Mouse (Mus musculus) kidney, adult 11 months (tissue): ENCODE measurements around the gene Mnat1.
A peak's percentile ranks its signal among the peaks of the same experiment; 100 is the strongest.

Experiments used
- DNase-seq: peaks from one replicate; pipeline ENCODE4 v3.0.0; 2022

Gene Mnat1

GRCm38 (mm10) chr12:73241960-73242359 is 118.4 kb downstream of the Mnat1 start:
- no peak for DNase-seq

DNA sequence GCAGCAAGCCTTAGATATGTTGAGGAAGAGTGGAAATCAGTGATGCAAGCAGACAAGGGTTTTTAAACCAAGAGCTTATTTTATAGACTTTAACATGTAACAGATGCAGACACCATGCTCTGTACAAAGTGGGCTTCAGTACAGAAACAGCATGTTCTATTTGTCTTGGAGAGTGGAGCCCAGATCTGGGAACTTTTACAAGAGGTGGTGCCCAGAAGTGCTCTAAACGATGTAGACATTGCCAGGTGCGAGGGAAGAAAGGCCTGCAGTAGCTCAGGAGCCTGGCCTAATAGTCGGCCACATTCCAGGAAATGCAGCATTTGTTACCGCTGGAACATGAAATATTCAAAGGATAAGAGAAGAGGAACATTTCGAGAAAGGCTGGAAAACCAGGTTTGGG is 122.2 kb downstream of the Mnat1 start:
- DNase-seq, result no peak

DNA sequence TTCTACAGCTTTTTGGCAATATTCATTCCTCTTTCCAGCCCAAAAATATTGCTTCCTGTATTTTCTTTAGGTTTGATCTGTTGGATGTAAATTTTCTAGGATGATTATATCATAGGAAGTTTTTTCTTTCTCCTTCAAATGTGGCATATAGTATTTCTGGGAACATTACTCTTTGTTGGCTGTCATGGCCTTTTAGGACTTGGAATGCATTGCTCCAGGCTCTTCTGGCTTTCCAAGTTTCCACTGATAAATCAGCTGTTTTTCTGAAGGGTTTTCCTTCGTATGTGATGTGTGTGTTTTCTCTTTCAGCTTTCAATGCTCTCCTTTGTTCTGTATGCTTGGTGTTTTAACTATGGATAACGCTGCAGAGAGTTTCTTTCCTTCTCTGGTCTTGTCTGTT is 131.5 kb downstream of the Mnat1 start:
- DNase-seq, result no peak

DNA sequence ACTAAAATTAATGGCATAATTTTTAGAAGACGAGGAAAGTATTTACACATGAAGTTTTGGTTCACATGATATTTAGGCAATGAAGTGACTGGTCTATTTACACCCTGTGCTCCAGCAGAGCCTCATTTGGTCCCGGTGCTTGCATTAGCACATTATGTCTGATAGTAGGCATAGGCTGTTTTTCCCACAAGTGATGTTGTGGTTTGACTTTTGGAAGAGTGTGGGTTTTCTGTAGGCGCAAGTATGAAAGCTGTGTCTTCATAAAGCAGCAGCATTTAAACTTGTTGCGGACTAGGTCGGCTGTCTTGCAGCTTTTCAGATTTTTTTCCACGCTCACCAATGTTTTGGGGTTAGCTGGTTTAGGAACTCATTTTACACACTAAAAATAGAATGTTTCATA is 135.8 kb downstream of the Mnat1 start:
- DNase-seq, result no peak

GRCm38 (mm10) chr12:73260339-73260738 is 136.8 kb downstream of the Mnat1 start:
- DNase-seq, result no peak

GRCm38 (mm10) chr12:73265381-73265978 is 142.0 kb downstream of the Mnat1 start:
- DNase-seq, result no peak

DNA sequence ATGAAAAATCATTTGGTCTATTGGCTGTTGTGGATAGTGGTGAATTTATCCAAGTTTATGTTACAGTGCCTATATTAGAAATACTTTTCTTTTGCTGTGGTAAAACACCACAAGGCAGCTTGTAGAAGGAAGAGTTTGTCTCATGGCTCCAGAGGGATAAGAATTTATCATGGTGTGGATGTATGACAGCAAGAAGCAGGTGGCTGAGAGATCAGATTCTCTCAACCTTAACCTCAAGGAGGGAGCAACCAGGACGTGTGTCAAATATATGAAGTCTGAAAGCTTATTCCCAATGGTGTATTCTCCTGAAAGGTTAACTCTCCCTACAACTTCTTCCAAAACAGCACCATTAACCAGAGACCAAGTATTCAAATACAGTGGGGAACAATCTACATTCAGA is 143.1 kb downstream of the Mnat1 start:
- DNase-seq, result no peak

- DNase-seq, result no peak
Observed at GRCm38 (mm10) chr12:73268497-73268896, 145.0 kb downstream of the Mnat1 start.

DNA sequence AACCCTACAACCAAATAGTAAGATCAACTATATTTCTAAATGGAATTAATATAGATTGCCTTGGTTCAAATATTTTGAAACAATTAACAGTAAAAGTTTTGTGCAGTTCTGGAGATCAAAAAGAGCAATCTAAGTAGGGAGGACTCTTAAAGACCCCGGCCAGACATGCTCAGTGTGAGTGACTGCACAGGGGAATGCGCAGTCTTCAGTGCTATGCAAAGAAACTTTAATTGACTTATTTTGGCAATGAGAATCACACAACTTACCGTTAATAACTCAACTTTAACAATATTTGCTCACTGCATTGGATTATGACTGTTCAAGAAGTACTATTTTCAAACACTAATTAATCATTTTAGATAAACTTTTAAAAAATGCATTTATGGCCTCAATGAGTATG is 146.0 kb downstream of the Mnat1 start:
- DNase-seq, result no peak

GRCm38 (mm10) chr12:73269933-73270332 is 146.4 kb downstream of the Mnat1 start:
- no peak for DNase-seq

GRCm38 (mm10) chr12:73274921-73275320 is 151.4 kb downstream of the Mnat1 start:
- no peak for DNase-seq

GRCm38 (mm10) chr12:73286287-73287092 is 163.0 kb downstream of the Mnat1 start, which contains the start of the genes Trmt5 and Slc38a6:
TSS of gene Trmt5 (minus strand) at chr12:73286710.
TSS of gene Slc38a6 (plus strand) at chr12:73286779.
- DNase-seq, result peak; percentile 93

GRCm38 (mm10) chr12:73287609-73288008 is 164.1 kb downstream of the Mnat1 start:
- DNase-seq, result peak; percentile 42

DNA sequence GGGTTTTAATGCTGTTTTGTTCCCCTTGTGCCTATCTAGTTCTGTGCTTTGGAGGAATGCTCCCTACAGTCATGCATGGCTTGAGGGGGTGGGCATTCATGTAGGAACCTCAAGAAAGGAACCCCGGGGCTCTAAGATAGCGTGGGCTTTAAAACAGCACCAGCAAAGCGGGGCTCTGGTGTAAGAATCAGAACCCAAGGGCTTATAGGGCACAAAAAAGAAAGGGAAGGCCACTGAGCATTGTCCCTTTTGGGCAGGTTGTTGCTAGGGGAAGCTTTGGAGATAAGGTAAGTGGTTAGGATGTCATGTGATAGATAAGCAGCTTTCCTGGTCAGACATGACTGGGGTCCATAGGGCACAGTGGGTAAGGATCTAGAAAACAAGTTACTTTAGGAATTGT is 165.1 kb downstream of the Mnat1 start:
- no peak for DNase-seq

GRCm38 (mm10) chr12:73294884-73295283 is 171.4 kb downstream of the Mnat1 start:
- no peak for DNase-seq

- no peak for DNase-seq
Observed at GRCm38 (mm10) chr12:73295505-73296140, 172.1 kb downstream of the Mnat1 start.

GRCm38 (mm10) chr12:73298621-73299020 is 175.1 kb downstream of the Mnat1 start:
- DNase-seq, result no peak

DNA sequence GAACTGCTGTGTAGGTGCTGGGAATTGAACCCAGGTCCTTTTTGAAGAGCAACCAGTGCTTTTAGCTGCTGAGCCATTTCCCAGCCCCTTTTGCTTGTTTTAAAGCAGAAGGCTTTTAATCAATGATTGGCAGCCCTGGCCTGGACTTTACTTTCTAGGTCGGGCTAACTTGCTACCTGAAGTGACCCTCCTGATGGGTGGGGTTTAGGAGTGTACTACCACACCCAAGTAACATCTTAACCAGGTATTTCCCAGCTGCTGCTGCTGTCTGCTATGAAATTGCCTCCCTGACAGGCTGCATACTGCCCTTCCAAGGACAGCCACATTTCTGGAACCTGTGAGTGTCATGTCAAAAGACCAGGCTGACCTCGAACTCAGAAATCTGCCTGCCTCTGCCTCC is 177.0 kb downstream of the Mnat1 start:
- peak; percentile 72 for DNase-seq

DNA sequence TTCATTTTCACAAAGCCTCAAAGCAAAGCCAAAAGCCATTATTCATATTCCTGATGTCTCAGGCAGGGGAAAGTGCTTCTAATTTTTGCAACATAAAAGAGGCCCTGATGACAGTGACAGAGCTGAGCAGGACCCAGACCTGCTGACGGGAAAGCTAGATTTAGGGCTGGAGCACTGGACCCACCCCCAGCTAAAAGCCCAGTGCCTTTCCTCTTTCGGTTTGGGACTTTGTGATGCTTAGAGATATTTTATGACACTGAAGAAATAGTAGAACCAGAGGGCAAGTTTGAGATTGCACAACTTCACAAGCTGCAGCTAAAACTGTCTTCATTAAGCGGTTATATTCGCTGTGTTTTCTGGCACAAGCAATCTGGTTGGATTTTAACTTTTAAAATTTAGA is 181.1 kb downstream of the Mnat1 start:
- peak; percentile 44 for DNase-seq

GRCm38 (mm10) chr12:73307750-73308149 is 184.2 kb downstream of the Mnat1 start:
- no peak for DNase-seq

GRCm38 (mm10) chr12:73308711-73309110 is 185.2 kb downstream of the Mnat1 start:
- DNase-seq, result no peak

DNA sequence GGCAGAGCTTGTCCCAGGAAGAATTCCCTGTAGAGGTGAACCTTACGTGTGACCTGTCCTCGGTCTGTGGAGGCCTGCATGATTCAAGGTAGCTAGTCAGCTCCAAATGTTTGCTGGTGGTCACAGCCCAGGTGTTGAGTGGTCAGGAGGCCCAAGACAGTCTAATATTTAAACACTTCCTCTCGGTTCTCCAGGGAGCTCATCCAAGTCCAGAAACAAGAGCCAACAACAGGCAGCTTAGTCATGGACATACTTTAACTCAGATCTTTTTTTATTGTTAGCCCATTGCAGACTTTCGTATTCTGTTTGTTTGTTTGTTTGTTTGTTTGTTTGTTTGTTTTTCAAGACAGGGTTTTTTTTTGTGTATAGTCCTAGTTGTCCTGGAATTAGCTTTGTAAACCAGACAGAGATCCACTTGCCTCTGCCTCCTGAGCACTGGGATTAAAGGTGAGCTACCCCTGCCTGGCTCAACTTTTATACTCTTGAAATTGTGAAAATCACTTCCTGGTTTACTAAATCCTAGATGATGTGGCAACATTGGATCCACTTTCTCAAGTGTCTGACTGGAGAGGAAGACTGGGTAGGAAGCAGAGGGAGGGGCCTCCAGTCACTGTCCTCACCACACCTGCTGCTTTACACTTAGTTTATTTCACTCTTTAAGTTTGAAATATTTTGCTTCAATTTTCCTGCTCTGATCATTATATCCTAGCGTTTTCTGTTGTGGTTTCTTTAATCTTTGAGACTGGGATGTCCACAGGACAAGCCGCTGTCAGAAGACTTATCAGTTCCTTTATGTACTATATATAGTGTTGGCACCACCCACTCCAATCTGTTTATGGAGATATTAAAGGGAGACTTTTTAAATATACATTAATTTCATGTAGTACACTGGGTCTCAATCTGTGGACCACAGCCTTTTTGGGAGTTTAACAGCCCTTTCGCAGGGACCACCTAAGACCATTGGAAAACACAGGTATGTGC is 194.5 kb downstream of the Mnat1 start:
- DNase-seq, result no peak
